Mouse (Mus musculus) lung, postnatal 0 days (tissue): Measurements from ENCODE around the gene Apobr. TPM values are rescaled to one million over a fixed set of nuclear protein-coding genes. Genes with fewer than 3 reads are reported as not detected.
A peak's percentile ranks its signal among the peaks of the same experiment; 100 is the strongest.

Experiments used
- ATAC-seq: fragments of 200-750 bp; cut with Nextera tagmentation; 2 replicates; pipeline ENCODE4 v1.8.0; 2017; ENCODE audit warnings: moderate library complexity
- DNase-seq: peaks from one replicate; pipeline ENCODE4 v3.0.0-alpha.2; 2016; ENCODE audit warnings: low spot score
- H3K27ac ChIP-seq: fragments of 300-500 bp; sonication (generic); 2 replicates; pipeline ENCODE4 v1.5.1; 2014; ENCODE audit warnings: antibody characterized with exemption, mild to moderate bottlenecking, low read length, mixed read lengths
- H3K27me3 ChIP-seq: fragments of 300-500 bp; sonication (generic); replicated peaks from 2 replicates; pipeline ENCODE4 v1.6.1; 2014; ENCODE audit warnings: low read length, mixed read lengths; ENCODE audit not compliant: insufficient read depth
- H3K36me3 ChIP-seq: fragments of 300-500 bp; sonication (generic); 2 replicates; pipeline ENCODE4 v1.6.1; 2014; ENCODE audit warnings: low read length, mixed read lengths; ENCODE audit not compliant: insufficient read depth
- H3K4me1 ChIP-seq: fragments of 300-500 bp; sonication (generic); 2 replicates; pipeline ENCODE4 v1.6.1; 2014; ENCODE audit warnings: antibody characterized with exemption, low read depth, low read length, mixed read lengths; ENCODE audit not compliant: insufficient read depth
- H3K4me2 ChIP-seq: fragments of 300-500 bp; sonication (generic); replicated peaks from 2 replicates; pipeline ENCODE4 v1.6.1; 2014; ENCODE audit warnings: low read depth, mild to moderate bottlenecking, low read length, moderate library complexity, mixed read lengths
- H3K4me3 ChIP-seq: fragments of 300-500 bp; sonication (generic); 2 replicates; pipeline ENCODE4 v1.5.1; 2014; ENCODE audit warnings: low read depth, low read length
- H3K9ac ChIP-seq: fragments of 300-500 bp; sonication (generic); replicated peaks from 2 replicates; pipeline ENCODE4 v1.6.1; 2014; ENCODE audit warnings: low read depth, mild to moderate bottlenecking
- H3K9me3 ChIP-seq: fragments of 300-500 bp; sonication (generic); 2 replicates; pipeline ENCODE4 v1.6.1; 2016; ENCODE audit warnings: low read length, mixed read lengths
- CTCF ChIP-seq: IDR thresholded peaks from 2 replicates; pipeline ENCODE4 v1.5.1; 2016; ENCODE audit warnings: antibody characterized with exemption, mild to moderate bottlenecking
- EP300 ChIP-seq: IDR thresholded peaks from 2 replicates; pipeline ENCODE4 v1.6.1; 2016; ENCODE audit warnings: antibody characterized with exemption, mild to moderate bottlenecking, control low read depth
- WGBS: fragments of 180-500 bp; shearing (Covaris S2); extraction: QIAGEN DNeasy Blood & Tissue Kit; methylation state at CpG from one replicate; pipeline ENCODE4 v1.1.7; 2014; 5-methylcytosine and 5-hydroxymethylcytosine counted together
- polyA plus RNA-seq: library from polyadenylated mRNA; unstranded; fragments of >200 nt; fragmentation: Nextera tagmentation; extraction: Ambion mirVana; gene quantifications from 2 replicates; pipeline ENCODE4 v1.2.1, GENCODE M21; 2015

Gene Apobr
- polyA plus RNA-seq, result 3.9 and 4.1 TPM in 2 replicates

DNA sequence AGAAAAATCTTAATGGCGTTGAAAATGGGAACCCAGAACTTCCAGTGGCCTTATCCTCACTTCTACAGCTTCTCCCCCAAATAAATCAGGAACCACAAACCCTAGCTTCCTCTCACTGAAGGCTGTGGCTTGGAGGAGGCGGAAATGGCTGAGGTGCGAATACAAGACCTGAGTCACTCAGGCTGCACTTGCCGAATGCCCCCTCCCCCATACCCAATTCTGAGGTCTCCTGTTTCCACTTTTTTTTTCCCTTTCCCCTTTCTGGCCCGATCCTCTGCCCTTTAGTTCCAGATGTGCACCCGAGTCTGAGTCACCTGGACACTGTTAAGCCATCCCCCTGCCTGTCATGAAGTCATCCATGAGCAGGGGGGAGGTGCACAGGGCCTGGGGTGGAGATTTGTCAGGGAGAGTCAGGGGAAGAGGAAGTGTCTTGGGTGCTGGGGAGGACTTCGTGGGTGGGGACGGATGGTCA is at the start of gene Apobr:
Gene Apobr (plus strand): TSS at position 437 of the 472 bp plus-strand sequence.
- Histone ChIP-seq H3K27ac (peak within 1 kb of the TSS; percentile 26; the same call in 1 of the 2 replicates), H3K4me1 (no peaks in the 10 kb centered on the region; the same call in 1 of the 2 replicates), H3K36me3 (no peaks in the 10 kb centered on the region), H3K9ac (no peak within 1 kb of the TSS), H3K9me3 (no peaks in the 10 kb centered on the region), H3K4me2 (peak within 1 kb of the TSS; percentile 78), H3K4me3 (peak within 1 kb of the TSS; percentile 49; the same call in 1 of the 2 replicates), H3K27me3 (no peaks in the 10 kb centered on the region)
- DNase-seq, result peak; percentile 56
- 66% methylated on average over 8 of the region's 8 CpGs for WGBS
- ATAC-seq, result no peak
- no peak for TF ChIP-seq EP300
- TF ChIP-seq CTCF, result no peak

DNA sequence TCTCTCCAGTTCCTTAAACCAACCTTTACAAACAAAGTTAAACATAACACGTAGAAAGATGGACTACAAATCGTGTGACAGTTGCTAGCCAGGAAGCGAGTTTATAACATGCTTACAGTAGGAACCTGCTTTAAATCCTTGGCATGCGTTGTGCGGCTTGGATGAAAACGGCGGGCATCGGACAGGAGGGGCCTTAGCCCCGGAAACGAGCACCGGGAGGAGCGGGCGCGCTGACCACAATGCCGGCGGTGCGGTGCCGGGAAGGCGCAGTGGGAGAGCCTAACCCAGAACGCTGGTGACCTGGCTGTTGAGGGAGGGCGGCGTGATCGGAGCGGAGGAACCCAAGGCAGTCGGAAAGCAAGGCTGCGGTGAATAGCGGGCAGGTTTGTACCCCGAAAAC is 49.0 kb upstream of the Apobr start:
- DNase-seq, result no peak
- WGBS, result 2% methylated on average over 28 of the region's 28 CpGs

DNA sequence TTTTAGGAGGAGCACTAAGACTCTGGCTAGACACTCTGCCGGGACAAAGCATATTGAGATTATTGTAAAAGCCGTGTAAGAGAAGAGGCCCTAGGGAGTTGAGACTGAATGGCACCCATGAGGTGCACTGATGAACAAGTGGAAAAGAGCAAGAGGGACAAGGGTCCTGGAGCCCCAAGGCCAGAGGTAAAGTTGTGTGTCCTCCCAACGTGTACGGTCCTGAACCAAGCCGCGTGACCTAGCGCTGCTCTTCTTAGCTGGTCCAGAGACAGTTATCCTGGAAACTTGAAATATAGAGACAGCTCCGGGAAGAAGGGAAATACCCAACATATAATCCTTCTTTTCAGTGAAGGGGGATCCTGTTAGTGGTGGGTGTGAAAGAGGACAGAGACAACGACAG is 48.3 kb upstream of the Apobr start:
- Histone ChIP-seq H3K27me3 (no peaks in the 10 kb centered on the region), H3K4me2 (peak overlapping the region; percentile 55; the same call in 1 of the 2 replicates), H3K4me1 (no peaks in the 10 kb centered on the region; the same call in 1 of the 2 replicates), H3K9ac (no peak overlapping the region), H3K27ac (no peak overlapping the region), H3K36me3 (no peaks in the 10 kb centered on the region), H3K9me3 (no peaks in the 10 kb centered on the region), H3K4me3 (no peak overlapping the region)
- DNase-seq (no peak), ATAC-seq (no peak)
- WGBS, result 62% methylated on average over 9 of the region's 9 CpGs
- TF ChIP-seq CTCF (no peak), EP300 (no peak)

More for the DNA sequence above, 49.0 kb upstream of the Apobr start:
- Histone ChIP-seq H3K27ac (no peak overlapping the region), H3K9me3 (no peaks in the 10 kb centered on the region), H3K4me3 (peak overlapping the region; percentile 25), H3K36me3 (no peaks in the 10 kb centered on the region), H3K4me1 (no peaks in the 10 kb centered on the region; the same call in 1 of the 2 replicates), H3K9ac (peak overlapping the region; percentile 21; the same call in 1 of the 2 replicates), H3K27me3 (no peaks in the 10 kb centered on the region), H3K4me2 (peak overlapping the region; percentile 55)
- no peak for TF ChIP-seq EP300
- TF ChIP-seq CTCF, result no peak
- ATAC-seq, result no peak

DNA sequence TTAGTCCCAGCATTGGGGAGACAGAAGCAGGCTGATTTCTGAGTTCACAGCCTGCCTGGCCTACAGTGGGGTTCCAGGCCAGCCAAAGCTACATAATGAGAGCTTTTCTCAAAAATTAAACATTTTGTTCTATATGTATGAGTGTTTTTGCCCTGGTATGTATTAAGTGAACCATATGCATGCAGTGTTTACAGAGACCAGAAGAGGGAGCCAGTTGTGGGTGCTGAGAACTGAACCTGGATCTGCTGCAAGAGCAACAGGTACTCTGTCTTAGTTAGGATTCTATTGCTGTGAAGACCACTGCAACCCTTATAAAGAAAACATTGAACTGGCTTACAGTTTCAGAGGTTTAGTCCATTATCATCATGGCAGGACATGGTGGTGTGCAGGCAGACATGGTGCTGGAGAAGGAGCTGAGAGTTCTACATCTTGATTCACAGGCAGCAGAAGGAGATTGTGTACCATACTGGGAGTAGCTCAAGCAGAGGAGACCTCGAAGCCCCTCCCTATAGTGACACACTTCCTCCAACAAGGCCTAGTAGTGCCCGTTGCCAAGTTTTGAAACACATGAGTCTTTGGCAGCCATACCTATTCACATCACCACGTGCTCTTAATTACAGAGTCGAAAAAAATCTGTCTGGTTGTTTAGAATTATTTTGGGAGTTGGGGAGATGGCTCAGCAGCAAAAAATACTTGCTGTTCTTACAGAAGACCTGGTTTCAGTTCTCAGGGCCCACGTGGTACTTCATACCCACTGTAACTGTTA is 46.7 kb upstream of the Apobr start:
- Histone ChIP-seq H3K36me3 (no peaks in the 10 kb centered on the region), H3K4me3 (no peak overlapping the region), H3K4me2 (no peak overlapping the region), H3K4me1 (no peaks in the 10 kb centered on the region; the same call in 1 of the 2 replicates), H3K27ac (no peak overlapping the region), H3K9ac (no peak overlapping the region), H3K9me3 (no peaks in the 10 kb centered on the region), H3K27me3 (no peaks in the 10 kb centered on the region)
- WGBS, result 56% methylated on average over 5 of the region's 5 CpGs
- DNase-seq (no peak), ATAC-seq (no peak)
- TF ChIP-seq EP300 (no peak), CTCF (peak; percentile 52)

DNA sequence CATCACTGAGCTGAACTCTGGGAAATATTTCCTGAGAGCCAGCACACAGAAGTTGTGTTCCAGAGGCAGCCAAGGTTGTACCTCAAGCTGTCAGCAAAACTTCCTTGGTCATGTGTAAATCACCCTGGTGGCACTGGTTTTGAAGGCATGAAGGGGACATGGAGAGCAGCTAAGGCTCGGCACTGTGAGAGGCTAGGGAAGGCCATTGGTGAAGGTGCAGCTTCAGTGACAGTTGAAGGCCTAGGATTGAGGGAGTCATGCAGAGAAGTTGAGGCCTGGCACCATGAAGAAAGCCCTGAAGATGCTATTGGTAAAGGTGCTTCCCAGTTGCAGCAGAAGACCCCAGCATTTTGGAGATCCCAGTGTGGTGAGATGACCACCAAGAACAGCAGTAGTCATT is 43.1 kb upstream of the Apobr start:
- Histone ChIP-seq H3K9ac (no peak overlapping the region), H3K36me3 (peaks cover 15% of the 10 kb centered on the region), H3K4me2 (no peak overlapping the region), H3K9me3 (no peaks in the 10 kb centered on the region), H3K4me1 (no peaks in the 10 kb centered on the region), H3K27me3 (no peaks in the 10 kb centered on the region), H3K4me3 (no peak overlapping the region), H3K27ac (no peak overlapping the region)
- DNase-seq (no peak), ATAC-seq (no peak)
- WGBS, result 100% methylated on average over 1 of the region's 1 CpGs
- no peak for TF ChIP-seq CTCF
- TF ChIP-seq EP300, result no peak

DNA sequence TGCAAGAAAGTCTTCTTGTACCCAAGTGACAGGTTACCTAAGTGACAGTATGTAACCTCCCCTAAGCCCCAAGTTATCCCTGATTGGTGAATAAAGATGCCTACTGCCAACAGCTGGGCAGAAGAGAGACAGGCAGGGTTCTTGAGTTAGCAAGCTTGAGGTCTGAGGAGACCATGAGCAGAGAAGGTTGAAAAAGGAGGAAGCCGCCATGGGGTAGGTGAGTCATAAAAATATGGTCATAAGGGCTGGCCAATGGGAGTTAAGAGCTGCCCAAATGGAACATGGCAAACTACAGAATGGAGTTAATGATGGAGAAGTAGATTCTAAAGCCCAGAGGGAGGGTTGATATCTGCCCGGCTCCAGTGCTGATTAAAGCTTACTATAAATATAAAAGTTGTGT is 39.1 kb upstream of the Apobr start:
- 86% methylated on average over 2 of the region's 2 CpGs for WGBS
- Histone ChIP-seq H3K27ac (no peak overlapping the region), H3K9me3 (no peaks in the 10 kb centered on the region), H3K4me2 (no peak overlapping the region), H3K27me3 (no peaks in the 10 kb centered on the region), H3K36me3 (peaks cover 50% of the 10 kb centered on the region), H3K4me3 (no peak overlapping the region), H3K4me1 (no peaks in the 10 kb centered on the region), H3K9ac (no peak overlapping the region)
- DNase-seq (no peak), ATAC-seq (no peak)
- TF ChIP-seq CTCF (no peak), EP300 (no peak)
